Mouse (Mus musculus) liver, embryonic 12.5 days (tissue): Measurements from ENCODE around the gene Gm5800. TPM values are rescaled to one million over a fixed set of nuclear protein-coding genes. Genes with fewer than 3 reads are reported as not detected.
"Not testable (repeated sequence)": the region's sequence is repeated elsewhere in the genome, so short reads cannot be mapped to it uniquely, and the experiment has no call there.

Experiments
- ATAC-seq: fragments of 200-750 bp; cut with Nextera tagmentation; 2 replicates; pipeline ENCODE4 v1.8.0; 2017; ENCODE audit warnings: moderate number of reproducible peaks, mild to moderate bottlenecking, moderate library complexity
- H3K27ac ChIP-seq: fragments of 300-500 bp; sonication (generic); 2 replicates; pipeline ENCODE4 v1.5.1; 2016; ENCODE audit warnings: mild to moderate bottlenecking
- H3K27me3 ChIP-seq: fragments of 300-500 bp; sonication (generic); replicated peaks from 2 replicates; pipeline ENCODE4 v1.6.1; 2016; ENCODE audit warnings: mild to moderate bottlenecking, moderate library complexity
- H3K36me3 ChIP-seq: fragments of 300-500 bp; sonication (generic); 2 replicates; pipeline ENCODE4 v1.6.1; 2016; ENCODE audit warnings: mild to moderate bottlenecking, moderate library complexity
- H3K4me1 ChIP-seq: fragments of 300-500 bp; sonication (generic); 2 replicates; pipeline ENCODE4 v1.6.1; 2016
- H3K4me2 ChIP-seq: fragments of 300-500 bp; sonication (generic); 2 replicates; pipeline ENCODE4 v1.6.1; 2016; ENCODE audit warnings: mild to moderate bottlenecking, moderate library complexity
- H3K4me3 ChIP-seq: fragments of 300-500 bp; sonication (generic); 2 replicates; pipeline ENCODE4 v1.5.1; 2016; ENCODE audit warnings: mild to moderate bottlenecking, moderate library complexity
- H3K9ac ChIP-seq: fragments of 300-500 bp; sonication (generic); 2 replicates; pipeline ENCODE4 v1.6.1; 2016; ENCODE audit warnings: mild to moderate bottlenecking, moderate library complexity
- H3K9me3 ChIP-seq: fragments of 300-500 bp; sonication (generic); replicated peaks from 2 replicates; pipeline ENCODE4 v1.6.1; 2016; ENCODE audit warnings: mild to moderate bottlenecking, moderate library complexity
- WGBS: fragments of 180-500 bp; shearing (Covaris S2); methylation state at CpG from one replicate; pipeline ENCODE4 v1.1.7; 2016; ENCODE audit not compliant: insufficient replicate concordance; 5-methylcytosine and 5-hydroxymethylcytosine counted together
- polyA plus RNA-seq: library from polyadenylated mRNA; unstranded; fragments of >200 nt; fragmentation: Nextera tagmentation; extraction: Ambion mirVana; gene quantifications from 2 replicates; pipeline ENCODE4 v1.2.1, GENCODE M21; 2016

Gm5800 gene
- not detected in 2 replicates for polyA plus RNA-seq

GRCm38 (mm10) chr14:51717083-51717482 lies at the start of gene Gm5800:
TSS of gene Gm5800 (minus strand) at chr14:51717183.
- Histone ChIP-seq H3K4me2 (no peak within 1 kb of the TSS), H3K9me3 (no peaks in the 10 kb centered on the region), H3K4me1 (no peaks in the 10 kb centered on the region), H3K27me3 (no peaks in the 10 kb centered on the region), H3K4me3 (no peak within 1 kb of the TSS), H3K9ac (no peak within 1 kb of the TSS), H3K27ac (no peak within 1 kb of the TSS), H3K36me3 (no peaks in the 10 kb centered on the region)
- 23% methylated on average over 1 of the region's 1 CpGs for WGBS
- no peak for ATAC-seq

GRCm38 (mm10) chr14:51755944-51756343 lies 39.0 kb upstream of the Gm5800 start:
- Histone ChIP-seq H3K4me2 (no peak overlapping the region), H3K27ac (no peak overlapping the region), H3K36me3 (no peaks in the 10 kb centered on the region), H3K4me1 (no peaks in the 10 kb centered on the region), H3K4me3 (no peak overlapping the region), H3K9ac (no peak overlapping the region), H3K27me3 (no peaks in the 10 kb centered on the region), H3K9me3 (no peaks in the 10 kb centered on the region)
- ATAC-seq: no peak
- 58% methylated on average over 2 of the region's 2 CpGs for WGBS

GRCm38 (mm10) chr14:51740347-51741170 lies 23.6 kb upstream of the Gm5800 start:
- Histone ChIP-seq H3K9ac (no peak overlapping the region), H3K27ac (no peak overlapping the region)
- no peak for ATAC-seq

GRCm38 (mm10) chr14:51739150-51739993 lies 22.4 kb upstream of the Gm5800 start:
- Histone ChIP-seq H3K4me2 (no peak overlapping the region), H3K27me3 (peaks cover 48% of the 10 kb centered on the region)
- no peak for ATAC-seq

More at GRCm38 (mm10) chr14:51740347-51741170, 23.6 kb upstream of the Gm5800 start:
- no peaks in the 10 kb centered on the region for H3K4me1 ChIP-seq
- no peaks in the 10 kb centered on the region for H3K36me3 ChIP-seq
- peak overlapping the region; percentile 18 for H3K4me3 ChIP-seq
- H3K4me2 ChIP-seq: peak overlapping the region; percentile 47
- no peaks in the 10 kb centered on the region for H3K9me3 ChIP-seq
- peaks cover 48% of the 10 kb centered on the region for H3K27me3 ChIP-seq
- WGBS: 2% methylated on average over 42 of the region's 42 CpGs

GRCm38 (mm10) chr14:51738411-51739149 lies 21.6 kb upstream of the Gm5800 start:
- 2% methylated on average over 29 of the region's 29 CpGs for WGBS
- Histone ChIP-seq H3K4me2 (no peak overlapping the region), H3K27me3 (peaks cover 48% of the 10 kb centered on the region)

More at GRCm38 (mm10) chr14:51739150-51739993, 22.4 kb upstream of the Gm5800 start:
- H3K4me3 ChIP-seq: no peak overlapping the region
- no peaks in the 10 kb centered on the region for H3K4me1 ChIP-seq
- H3K36me3 ChIP-seq: no peaks in the 10 kb centered on the region
- no peak overlapping the region for H3K27ac ChIP-seq
- no peaks in the 10 kb centered on the region for H3K9me3 ChIP-seq
- WGBS: 2% methylated on average over 23 of the region's 24 CpGs
- H3K9ac ChIP-seq: no peak overlapping the region

GRCm38 (mm10) chr14:51737967-51738366 lies 21.0 kb upstream of the Gm5800 start:
- Histone ChIP-seq H3K9ac (no peak overlapping the region), H3K4me1 (no peaks in the 10 kb centered on the region), H3K9me3 (no peaks in the 10 kb centered on the region), H3K27me3 (peaks cover 48% of the 10 kb centered on the region), H3K36me3 (no peaks in the 10 kb centered on the region), H3K4me2 (no peak overlapping the region), H3K27ac (no peak overlapping the region), H3K4me3 (no peak overlapping the region)
- WGBS: 24% methylated on average over 12 of the region's 12 CpGs
- no peak for ATAC-seq

More at GRCm38 (mm10) chr14:51738411-51739149, 21.6 kb upstream of the Gm5800 start:
- Histone ChIP-seq H3K27ac (no peak overlapping the region), H3K36me3 (no peaks in the 10 kb centered on the region), H3K9me3 (no peaks in the 10 kb centered on the region), H3K4me1 (no peaks in the 10 kb centered on the region), H3K9ac (no peak overlapping the region), H3K4me3 (no peak overlapping the region)
- no peak for ATAC-seq

- H3K4me2 ChIP-seq, H3K4me1 ChIP-seq, H3K36me3 ChIP-seq, H3K9ac ChIP-seq, H3K27me3 ChIP-seq, H3K27ac ChIP-seq, H3K4me3 ChIP-seq, H3K9me3 ChIP-seq, ATAC-seq: not testable (repeated sequence)
- WGBS: 71% methylated on average over 2 of the region's 2 CpGs
These were observed 21.6 kb downstream of the Gm5800 start, which contains the start of gene Gm17079 for GRCm38 (mm10) chr14:51695368-51695767. TSS of gene Gm17079 (minus strand) at chr14:51695468.

- H3K27ac ChIP-seq: no peak overlapping the region
- H3K4me1 ChIP-seq: no peaks in the 10 kb centered on the region
- H3K9me3 ChIP-seq: no peaks in the 10 kb centered on the region
- 71% methylated on average over 5 of the region's 5 CpGs for WGBS
- H3K4me2 ChIP-seq: no peak overlapping the region
- H3K4me3 ChIP-seq: no peak overlapping the region
- H3K36me3 ChIP-seq: no peaks in the 10 kb centered on the region
- no peak for ATAC-seq
- H3K27me3 ChIP-seq: no peaks in the 10 kb centered on the region
- no peak overlapping the region for H3K9ac ChIP-seq
These were observed 39.7 kb downstream of the Gm5800 start for GRCm38 (mm10) chr14:51677269-51677668.

Other genes starting within 250 kb of the Gm5800 start
- gene Gm5622, start 164.4 kb downstream of the Gm5800 start, polyA plus RNA-seq: 0.13 TPM in 1 of 2 replicates, not detected in the other
- not detected in 2 replicates for gene Gm17175, start 143.1 kb downstream of the Gm5800 start, polyA plus RNA-seq
- gene Gm17174, start 125.0 kb downstream of the Gm5800 start, polyA plus RNA-seq: not detected in 2 replicates
- not detected in 2 replicates for gene Gm17078, start 105.9 kb downstream of the Gm5800 start, polyA plus RNA-seq
- not detected in 2 replicates for gene Gm4181, start 81.5 kb downstream of the Gm5800 start, polyA plus RNA-seq
- gene Gm17079, start 21.7 kb downstream of the Gm5800 start, polyA plus RNA-seq: not detected in 2 replicates
- gene Ang4, start 56.4 kb upstream of the Gm5800 start, polyA plus RNA-seq: not detected in 2 replicates
- not detected in 2 replicates for gene AY358078, start 82.9 kb upstream of the Gm5800 start, polyA plus RNA-seq
- 3.6 and 12.0 TPM in 2 replicates for gene Ear6, start 136.5 kb upstream of the Gm5800 start, polyA plus RNA-seq
- 19.6 and 20.4 TPM in 2 replicates for gene Mettl17, start 167.7 kb upstream of the Gm5800 start, polyA plus RNA-seq
- 0.06 and 0.11 TPM in 2 replicates for gene Slc39a2, start 175.7 kb upstream of the Gm5800 start, polyA plus RNA-seq
- 17.0 and 17.3 TPM in 2 replicates for gene Ndrg2, start 197.0 kb upstream of the Gm5800 start, polyA plus RNA-seq
- gene Tppp2, start 201.2 kb upstream of the Gm5800 start, polyA plus RNA-seq: not detected in 2 replicates
- not detected in 2 replicates for gene Rnase13, start 205.6 kb upstream of the Gm5800 start, polyA plus RNA-seq